Mouse (Mus musculus) bone marrow, adult 2 months (tissue): ENCODE data around the gene Appl1.

Experiments
- CTCF ChIP-seq: fragments of 200-500 bp; IDR thresholded peaks from 2 replicates; pipeline ENCODE4 v1.5.1; 2011; ENCODE audit warnings: low read length, control low read depth; ENCODE audit not compliant: control insufficient read depth, insufficient read depth
- POLR2A ChIP-seq: fragments of 200-500 bp; IDR thresholded peaks from 2 replicates; pipeline ENCODE4 v1.6.1; 2011; ENCODE audit warnings: low read depth, mild to moderate bottlenecking, control low read depth, low read length, borderline replicate concordance; ENCODE audit not compliant: control insufficient read depth

GRCm38 (mm10) chr14:26911826-26912225 lies 59.2 kb downstream of the Appl1 start:
- TF ChIP-seq CTCF (no peak), POLR2A (no peak)
